Mouse (Mus musculus) T-helper 17 cell (primary cell): ENCODE data around the gene Sart3.

Experiments used
- in situ Hi-C, 2 experiments: fragments of 300-600 bp; cut with MboI, MseI; formaldehyde crosslinking; loops; 1 replicate in 1 of 2; 2 replicates in 1 of 2; pipeline ENCODE4 v1.15.1; 2025; ENCODE audit warnings: high pct_unique_total_duplicates in 2 of 2

The Sart3 gene

DNA sequence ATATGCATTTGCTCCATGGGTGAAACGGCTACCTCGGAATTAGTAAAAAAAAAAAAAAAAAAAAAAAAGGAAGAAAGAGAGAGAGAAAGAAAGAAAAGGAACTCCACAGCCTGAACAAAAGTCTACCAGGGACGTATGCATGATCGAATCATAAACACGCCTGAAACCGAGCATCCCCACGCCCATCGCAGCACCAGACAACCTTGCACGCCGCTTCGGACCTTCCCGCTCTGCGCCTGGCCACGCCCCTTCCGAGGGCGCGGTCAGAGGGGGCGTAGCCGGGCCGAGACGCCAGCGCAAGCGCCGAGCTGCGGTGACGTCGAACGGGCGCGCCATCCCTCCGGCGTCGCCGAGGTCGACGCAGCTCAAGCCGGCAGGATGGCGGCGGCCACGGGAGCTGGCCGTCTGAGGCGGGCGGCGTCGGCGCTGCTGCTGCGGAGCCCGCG is at the start of gene Sart3, which contains the start of gene Iscu:
Sart3 (minus strand) TSS at position 61 of the 446 bp plus-strand sequence.
Iscu (plus strand) TSS at position 299 of the 446 bp plus-strand sequence.
- in situ Hi-C loops = loop anchor here (5.0 kb wide), 1 partner anchor 40 kb away; no protein-coding TSS in a partner anchor

DNA sequence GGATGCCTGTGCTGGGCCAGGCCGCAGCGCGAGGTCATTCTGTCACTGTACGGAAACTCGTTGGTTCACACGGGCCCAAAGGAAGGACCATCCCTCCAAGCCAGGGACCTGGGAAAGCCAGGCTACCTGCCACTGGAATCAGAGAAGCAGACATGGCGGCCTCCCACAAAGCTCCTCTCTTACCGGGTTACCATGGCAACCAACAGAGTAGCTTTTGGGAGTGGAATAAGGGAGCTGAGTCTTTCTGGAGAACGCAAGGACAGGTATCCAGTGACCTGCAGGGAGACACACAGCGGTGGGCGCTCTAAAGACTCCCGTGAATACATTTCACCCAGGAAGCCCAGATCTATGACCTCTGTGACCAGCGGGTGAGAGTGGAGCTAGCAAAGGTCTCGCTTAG is 46.3 kb upstream of the Sart3 start:
- in situ Hi-C loops = loop anchor here (5.0 to 10.0 kb wide), 2 partner anchors 234 to 451 kb away; no protein-coding TSS in a partner anchor

DNA sequence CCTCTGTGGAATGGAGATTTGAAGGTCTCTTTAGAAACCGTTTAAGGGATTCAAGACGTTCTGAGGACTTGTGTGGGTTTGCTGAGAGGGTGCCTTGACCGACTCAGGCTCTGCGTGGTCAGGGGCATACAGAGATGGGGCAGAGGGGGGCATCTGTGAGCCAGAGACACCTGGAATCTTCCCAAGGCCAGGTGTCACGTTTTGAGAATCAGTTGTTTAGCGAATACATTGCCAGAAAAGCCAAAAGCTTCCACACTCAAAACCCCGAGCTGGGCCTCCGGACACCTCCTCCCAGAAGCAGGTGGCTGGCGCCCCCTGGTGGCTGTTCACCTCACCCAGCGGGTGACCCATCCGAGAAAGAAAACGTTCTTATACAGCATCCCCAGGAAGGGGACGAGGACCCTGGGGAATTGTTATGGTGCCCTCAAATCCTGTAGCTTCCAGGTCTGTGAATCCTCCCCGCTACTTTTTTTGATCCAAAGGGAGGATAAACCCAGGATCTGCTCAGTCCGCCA is 43.4 kb upstream of the Sart3 start:
- in situ Hi-C loops = loop anchor here (5.0 to 10.0 kb wide), 2 partner anchors 231 to 448 kb away; no protein-coding TSS in a partner anchor

DNA sequence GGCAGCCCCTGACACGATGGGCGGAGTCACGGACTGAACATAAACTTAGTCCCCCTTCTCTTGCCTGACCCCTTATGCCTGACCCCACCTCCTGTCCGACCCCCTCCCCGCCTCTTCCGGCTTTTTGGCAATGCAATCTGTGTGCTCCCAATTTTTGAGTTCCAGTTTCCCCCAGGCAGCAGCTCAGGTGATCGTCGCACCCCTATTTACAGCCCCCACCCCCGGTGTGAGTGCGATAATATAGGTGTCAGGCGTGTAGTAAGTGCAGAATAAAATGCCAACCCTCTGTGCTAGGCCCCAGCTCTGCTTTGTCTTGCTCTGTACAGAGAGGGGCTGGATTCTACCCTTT is 42.7 kb upstream of the Sart3 start:
- in situ Hi-C loops = loop anchor here (5.0 to 10.0 kb wide), 2 partner anchors 230 to 448 kb away; no protein-coding TSS in a partner anchor

DNA sequence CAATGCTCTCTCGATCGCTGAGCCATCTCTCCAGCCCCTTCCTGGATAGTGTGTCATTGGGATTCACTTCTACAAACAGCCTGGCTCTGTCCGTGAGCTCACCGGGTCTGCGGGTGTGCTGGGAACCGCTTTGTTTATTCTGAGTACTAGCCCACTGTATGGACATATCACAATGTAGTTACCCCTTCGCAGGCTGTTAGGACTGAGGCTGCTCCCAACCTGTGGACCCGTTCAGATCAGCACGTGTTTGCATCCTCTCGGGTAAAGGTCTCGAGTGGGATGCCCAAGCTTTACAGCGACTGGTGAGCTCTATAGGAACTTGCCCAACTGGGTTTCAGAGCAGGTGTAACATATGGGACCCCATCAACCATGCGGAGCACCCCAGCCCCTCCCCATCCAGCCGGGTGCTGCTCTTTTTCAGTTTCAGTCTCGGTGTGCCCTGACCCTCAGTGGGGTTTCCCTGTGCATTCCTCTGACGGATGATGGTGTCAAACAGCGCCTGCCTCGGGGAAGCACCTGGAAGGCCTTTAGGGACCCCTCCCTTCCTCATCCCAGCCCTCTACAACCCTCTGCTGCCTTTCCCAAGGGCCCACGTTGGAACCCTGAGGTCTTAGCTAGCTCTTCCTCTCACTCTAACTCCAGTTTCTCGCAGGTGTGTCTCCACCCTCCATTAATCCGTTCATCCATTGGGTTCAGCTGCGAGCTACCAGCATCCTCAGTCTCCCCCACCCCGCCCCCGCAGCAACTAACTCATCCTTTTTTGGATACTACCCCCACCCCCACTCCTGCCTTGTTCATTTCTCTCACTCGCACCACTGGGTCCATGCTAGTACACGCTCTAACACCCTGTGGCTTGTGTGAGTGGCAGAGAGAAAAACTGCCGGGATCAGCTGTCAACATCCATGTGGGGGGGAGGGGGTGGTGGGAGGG is 42.1 kb upstream of the Sart3 start:
- in situ Hi-C loops = loop anchor here (5.0 to 10.0 kb wide), 3 partner anchors 42 to 447 kb away; partner anchors contain the start of genes Iscu (in 2 of the 2) and Sart3 (in 2 of the 2)

DNA sequence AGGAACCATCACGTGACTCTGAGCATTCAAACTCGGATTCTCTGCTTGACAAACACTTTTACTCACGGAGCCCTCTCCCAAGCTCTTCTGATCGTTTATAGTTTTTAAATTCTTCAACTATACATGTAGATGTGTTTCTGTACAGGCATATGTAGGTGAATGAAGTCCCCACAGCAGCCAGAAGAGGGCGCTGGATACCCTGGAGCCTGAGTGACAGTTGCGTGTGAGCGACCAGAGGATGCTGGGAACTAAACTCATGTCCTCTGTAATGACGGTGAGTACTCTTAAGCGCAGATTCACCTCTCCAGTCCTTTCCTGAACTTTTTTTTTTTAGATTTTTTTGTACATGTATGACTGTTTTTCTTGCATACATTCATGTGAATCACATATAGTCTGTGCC is 41.3 kb upstream of the Sart3 start:
- in situ Hi-C loops = loop anchor here (5.0 to 10.0 kb wide), 2 partner anchors 41 to 229 kb away; partner anchors contain the start of genes Iscu (in 2 of the 2) and Sart3 (in 2 of the 2)

DNA sequence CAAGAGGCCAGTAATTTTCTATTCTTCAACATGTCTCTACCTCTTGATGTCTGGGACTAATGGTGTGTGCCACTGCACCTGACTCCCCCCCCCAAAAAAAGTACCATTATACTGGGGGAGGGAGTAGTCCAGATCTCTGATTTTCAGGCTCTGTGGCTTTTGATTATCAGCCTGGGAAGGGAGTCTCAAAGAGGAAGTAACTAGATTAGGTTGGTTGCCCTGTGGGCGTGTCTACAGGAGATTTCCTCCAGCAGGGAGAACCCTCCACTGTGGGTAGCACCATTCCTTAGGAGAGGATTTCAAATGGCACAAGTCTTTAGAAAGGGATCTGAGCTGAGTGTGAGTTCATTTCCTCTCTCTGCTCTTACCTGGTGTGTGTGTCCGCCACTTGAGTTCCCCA is 40.3 kb upstream of the Sart3 start:
- in situ Hi-C loops = loop anchor here (5.0 to 10.0 kb wide), 2 partner anchors 40 to 228 kb away; partner anchors contain the start of genes Iscu (in 2 of the 2) and Sart3 (in 2 of the 2)

DNA sequence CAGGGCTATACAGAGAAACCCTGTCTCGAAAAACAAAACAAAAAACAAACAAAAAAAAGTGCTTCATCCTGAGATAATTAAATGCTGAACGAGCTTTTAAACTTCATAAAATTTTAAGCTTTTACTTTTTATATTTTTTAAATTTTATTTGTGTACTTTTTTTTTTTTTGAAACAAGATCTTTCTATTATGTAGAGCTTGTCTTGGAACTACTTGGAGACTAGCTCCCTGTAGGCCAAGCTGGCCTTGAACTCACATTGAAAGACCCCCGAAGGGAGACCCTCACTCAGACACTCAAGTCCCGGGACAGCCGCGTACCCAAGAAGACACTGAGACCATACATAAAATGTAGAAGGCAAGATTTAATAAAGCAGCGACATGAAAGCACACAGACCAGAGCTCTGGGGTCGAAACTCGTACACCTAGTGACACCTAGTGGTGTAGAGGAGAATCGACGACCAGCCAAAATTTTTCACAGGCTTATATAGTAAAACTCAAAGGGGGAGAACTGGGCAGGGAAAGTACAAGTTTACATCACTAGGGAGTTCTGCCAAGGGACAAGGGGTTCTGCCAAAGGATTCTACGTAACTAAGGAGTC is 39.6 kb upstream of the Sart3 start:
- in situ Hi-C loops = loop anchor here (5.0 to 10.0 kb wide), 2 partner anchors 40 to 227 kb away; partner anchors contain the start of genes Iscu (in 2 of the 2) and Sart3 (in 2 of the 2)

DNA sequence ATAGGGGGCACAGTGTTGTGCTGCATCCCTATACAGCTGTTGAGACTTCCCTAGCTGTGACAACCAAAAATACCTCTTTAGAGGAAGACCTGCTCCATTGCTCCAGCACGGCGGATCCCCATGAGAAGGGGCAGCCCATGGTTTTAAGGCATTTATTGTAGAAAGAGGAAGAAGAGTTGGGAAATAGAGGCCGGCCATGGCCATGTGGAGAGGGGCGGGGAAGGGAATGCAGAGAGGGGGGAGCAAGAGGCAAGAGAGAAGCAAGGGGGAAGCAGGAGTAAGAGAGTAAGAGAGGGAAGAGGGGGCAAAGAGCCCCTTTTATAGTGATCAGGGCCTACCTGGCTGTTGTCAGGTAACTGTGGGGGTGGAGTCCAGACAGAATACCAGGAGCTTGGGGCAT is 37.8 kb upstream of the Sart3 start:
- in situ Hi-C loops = loop anchor here (5.0 to 10.0 kb wide), 2 partner anchors 38 to 225 kb away; partner anchors contain the start of genes Iscu (in 2 of the 2) and Sart3 (in 2 of the 2)

DNA sequence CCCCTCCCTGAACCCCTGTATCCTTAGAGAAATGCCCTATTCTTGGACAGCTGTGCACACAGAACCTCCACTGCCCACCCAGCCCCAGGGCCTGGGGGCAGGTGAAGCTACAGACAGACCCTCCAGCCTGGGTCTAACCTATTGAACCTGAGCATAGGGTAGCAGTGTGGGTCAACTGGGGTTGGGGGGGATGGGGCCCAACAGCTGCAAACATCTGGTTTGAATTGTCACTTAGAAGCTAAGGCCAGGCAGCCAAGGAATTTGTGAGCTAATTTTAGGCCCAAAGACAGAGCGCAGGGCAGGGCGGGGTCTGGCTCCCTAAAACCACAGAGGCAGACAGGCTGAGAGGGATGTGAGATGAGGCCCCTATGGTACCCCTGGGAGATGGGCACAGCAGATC is 35.9 kb upstream of the Sart3 start:
- in situ Hi-C loops = no loop called here

DNA sequence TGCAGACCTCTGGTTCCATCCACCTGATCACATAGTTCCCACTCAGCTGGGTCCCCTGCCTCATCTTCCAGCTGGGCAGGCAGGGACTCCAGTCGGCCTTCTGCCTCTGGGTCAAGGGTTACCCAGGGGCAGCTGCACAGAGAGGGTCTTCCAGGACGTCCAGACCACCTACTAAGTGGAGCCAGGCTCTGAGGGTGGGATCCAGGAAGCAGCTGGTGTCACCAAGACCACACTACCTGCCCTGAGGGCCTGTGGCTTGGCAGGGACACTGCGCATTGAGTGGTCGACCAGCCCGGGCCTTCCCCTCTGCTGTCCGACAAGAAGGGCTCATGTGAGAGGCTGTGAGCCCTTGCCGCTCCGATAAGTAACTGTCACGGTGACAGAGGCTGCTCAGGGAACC is 35.4 kb upstream of the Sart3 start:
- in situ Hi-C loops = no loop called here

DNA sequence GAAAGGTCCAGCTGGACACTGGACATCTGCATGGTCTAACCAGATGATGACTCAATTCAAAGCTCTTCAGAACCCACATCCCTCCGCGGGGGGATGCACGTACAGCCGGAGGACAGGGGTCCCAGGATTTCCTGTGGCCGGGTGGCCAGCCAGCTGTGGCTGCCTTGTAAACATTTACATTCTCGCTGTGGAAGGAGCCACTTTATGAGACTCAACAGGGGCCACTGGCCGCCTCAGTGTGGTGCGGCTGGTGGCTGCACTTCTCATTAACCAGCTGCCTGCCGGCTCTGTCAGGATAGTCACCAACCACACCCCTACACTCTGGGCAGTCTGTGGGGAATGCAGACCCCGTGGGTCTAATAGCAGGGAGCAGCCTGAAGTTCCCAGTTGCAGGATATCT is 34.1 kb upstream of the Sart3 start:
- in situ Hi-C loops = no loop called here

DNA sequence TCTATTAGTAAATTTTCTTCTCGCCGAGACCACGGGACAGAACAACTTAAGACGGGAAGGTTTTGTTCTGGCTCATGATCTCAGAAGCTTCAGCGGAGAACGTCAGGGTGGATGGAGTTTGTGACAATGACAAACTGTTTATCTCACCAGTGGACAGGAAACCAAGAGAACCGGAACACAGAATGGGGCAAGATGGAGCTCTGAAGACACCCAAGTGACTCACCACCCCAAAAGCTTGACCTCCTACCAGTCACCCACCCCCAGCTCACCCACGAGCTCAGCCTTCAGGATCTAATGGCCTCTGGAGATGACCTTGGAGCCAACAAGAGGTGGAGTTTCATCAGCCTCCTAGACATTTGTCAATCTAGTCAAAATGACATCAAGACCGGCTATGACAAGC is 33.0 kb upstream of the Sart3 start:
- in situ Hi-C loops = no loop called here

DNA sequence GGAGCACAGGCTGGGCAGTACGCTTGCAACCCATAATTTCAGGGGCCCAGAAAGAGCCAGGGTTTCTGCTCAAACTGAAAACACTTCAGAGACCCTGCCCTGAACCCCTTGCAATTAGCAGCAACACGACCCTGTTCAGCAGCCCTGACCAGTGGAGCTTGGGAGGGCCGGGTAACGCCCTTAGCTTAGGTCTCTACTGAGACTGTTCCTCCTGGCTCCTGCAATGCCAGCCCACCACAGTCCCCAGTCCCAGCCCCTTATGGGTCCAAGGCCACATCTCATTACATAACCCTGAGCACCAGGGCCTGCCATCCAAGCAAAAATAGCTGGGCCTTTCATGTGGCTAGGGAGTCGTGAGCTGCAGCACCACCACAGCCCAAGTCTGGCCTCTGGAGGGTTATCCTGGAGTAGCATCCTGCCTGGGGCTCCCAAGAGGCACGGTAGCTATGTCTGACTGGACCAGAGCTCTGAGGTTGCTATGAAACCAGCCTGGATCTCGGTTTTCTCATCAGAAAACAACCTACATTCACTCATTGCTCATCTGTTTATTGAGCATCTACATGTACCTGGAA is 32.2 kb upstream of the Sart3 start:
- in situ Hi-C loops = loop anchor here in 1 of 2 experiments (5.0 kb wide), 1 partner anchor 332 kb away; no protein-coding TSS in a partner anchor

DNA sequence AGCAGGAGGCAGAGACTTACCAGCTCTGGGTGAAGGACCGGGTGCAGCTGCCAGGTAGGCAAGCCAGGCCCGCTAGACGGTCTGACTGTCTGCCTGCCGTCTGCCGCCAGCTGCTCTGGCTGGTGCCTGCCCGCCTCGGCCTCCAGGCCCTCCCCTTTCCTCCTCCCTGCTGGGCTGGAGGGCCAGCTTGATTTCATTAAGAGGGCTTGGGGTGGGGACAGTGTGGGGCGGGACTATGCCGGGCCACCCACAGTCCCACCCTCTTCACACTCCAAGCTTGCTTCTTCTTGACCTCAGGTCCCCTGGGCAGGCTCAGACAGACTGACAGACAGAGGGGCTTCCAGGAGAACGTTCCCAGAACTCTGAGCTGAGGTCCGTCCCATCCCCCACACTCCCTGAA is 28.0 kb upstream of the Sart3 start, which contains the start of gene Tmem119:
Tmem119 (minus strand) TSS at position 237 of the 400 bp plus-strand sequence.
- in situ Hi-C loops = loop anchor here in 1 of 2 experiments (5.0 kb wide), 1 partner anchor 328 kb away; no protein-coding TSS in a partner anchor

DNA sequence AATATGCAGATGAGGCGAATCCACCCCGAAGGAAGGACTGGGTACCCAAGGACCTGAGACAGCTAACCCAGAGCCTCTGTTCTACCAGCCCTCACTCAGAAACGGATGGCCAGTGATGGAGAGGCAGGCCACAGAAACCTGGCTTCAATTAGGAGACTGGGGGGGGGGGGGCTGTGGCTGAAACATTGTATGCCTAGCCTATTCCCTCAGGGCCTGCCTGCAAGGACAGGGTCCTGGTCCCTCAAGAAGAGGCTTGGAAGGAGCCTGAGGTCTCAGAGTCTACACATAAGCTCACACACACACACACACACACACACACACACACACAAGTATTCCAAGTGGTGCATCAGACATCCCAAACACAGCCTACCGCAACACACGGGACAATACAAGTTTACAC is 27.4 kb upstream of the Sart3 start:
- in situ Hi-C loops = loop anchor here in 1 of 2 experiments (5.0 kb wide), 1 partner anchor 327 kb away; no protein-coding TSS in a partner anchor

DNA sequence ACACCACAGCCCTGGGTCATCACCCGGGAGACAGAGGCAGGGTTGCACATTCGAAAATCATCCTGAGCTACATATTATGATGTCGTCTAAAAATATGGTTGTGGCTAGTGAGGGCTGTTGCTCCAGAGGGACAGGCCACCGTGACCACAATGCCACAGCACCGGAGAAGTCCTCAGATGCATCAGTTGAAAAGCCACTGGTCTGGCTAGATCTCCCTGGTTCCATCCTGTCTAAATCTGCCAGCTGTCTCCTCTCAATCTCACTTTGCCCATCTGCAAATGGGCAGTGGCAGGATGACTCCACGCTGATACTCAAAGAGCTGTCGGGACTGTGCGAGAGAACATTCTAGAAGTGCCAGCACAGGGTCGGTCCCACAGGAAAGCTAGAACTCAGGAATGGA is 26.2 kb upstream of the Sart3 start:
- in situ Hi-C loops = no loop called here

DNA sequence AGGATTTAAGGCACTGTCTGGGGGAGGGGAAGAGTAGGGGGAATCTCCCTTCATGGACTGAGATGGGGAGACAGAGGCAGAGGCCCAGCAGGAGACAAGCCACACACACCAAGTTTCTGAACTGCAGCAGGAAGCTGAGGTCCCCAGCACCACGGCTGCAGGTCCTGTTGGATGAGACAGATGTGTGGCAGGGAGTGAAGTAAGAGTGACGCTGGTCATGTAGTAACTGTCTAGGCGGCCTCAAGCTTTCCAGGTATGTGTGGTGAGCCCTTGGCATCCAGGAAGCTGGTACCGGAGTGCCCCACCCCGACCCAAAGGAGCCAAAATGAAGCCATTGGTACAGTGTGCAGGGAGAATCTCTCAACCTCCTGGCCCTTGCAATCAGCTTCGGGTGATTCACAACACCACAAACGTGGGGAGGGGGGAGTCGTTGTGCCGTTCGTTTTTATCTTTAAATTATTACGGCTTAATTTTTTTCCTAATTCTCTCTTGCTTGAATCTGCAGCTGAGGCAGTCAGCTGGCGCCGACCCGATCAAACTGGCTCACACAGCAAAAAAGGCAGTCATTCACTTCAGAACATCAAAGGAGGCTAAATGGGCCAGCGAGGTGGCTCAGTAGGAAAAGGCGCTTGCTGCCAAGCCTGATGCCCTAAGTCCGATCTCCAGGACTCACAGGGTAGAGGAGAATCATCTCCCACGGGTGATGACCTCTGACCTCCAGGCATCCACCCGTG is 25.0 kb upstream of the Sart3 start:
- in situ Hi-C loops = no loop called here

DNA sequence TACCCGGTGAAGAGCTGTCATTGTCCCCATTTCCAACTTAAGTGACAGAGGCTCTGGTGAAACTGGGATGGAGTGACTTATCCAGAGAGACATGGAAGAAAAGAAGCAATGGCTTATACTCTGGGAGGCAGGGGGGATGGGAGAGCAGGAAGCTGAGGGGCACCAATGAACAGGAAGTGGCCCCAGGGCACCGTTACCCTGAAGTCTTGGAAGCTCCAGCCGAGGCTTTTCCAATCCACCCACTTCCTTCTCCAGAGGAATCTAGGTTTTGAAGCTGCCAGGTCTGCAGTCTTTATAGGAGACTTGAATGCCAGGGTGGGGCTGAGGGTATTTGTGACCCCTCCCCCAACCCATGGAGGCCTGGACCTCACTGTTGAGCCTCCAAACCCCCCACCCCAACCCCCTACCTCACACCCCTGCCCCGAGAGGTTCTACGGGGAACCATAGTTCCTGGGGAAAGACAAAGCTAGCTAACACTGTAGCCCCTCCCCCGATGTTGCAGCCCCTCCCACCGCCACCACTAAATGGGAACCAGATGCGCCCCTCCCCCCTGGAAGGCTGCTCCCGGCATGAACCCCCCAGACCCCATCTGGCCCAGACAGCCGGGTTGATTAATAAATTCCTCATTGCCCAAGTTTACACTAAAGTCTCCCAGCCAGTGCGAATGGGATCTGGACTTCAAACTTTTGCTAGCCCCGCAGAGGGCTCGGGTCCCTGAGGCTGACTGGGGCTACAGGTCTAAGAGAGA is 24.3 kb upstream of the Sart3 start:
- in situ Hi-C loops = no loop called here
